Mouse (Mus musculus): ENCODE data around the gene Sprn.
A peak's percentile ranks its signal among the peaks of the same experiment; 100 is the strongest.
"Not testable (repeated sequence)": the region's sequence is repeated elsewhere in the genome, so short reads cannot be mapped to it uniquely, and the experiment has no call there.

Gene Sprn

GRCm38 (mm10) chr7:140141350-140141749 lies 13.3 kb downstream of the Sprn start:
- peak; percentile 72 for DNase-seq (ENCODE audit: low spot score)

GRCm38 (mm10) chr7:140138021-140138310 lies 16.7 kb downstream of the Sprn start:
- no peak for DNase-seq (ENCODE audit: low spot score)

GRCm38 (mm10) chr7:140137135-140138020 lies 17.3 kb downstream of the Sprn start, which contains the start of gene Mtg1:
Mtg1 (plus strand) TSS chr7:140137564.
- peak; percentile 98 for DNase-seq (ENCODE audit: low spot score)

GRCm38 (mm10) chr7:140135106-140135770 lies 19.4 kb downstream of the Sprn start:
- DNase-seq (ENCODE audit: low spot score) = no peak

- DNase-seq (ENCODE audit: low spot score) = not testable (repeated sequence)
Measured at GRCm38 (mm10) chr7:140134033-140134432, 20.6 kb downstream of the Sprn start.

GRCm38 (mm10) chr7:140132184-140132583 lies 22.5 kb downstream of the Sprn start:
- not testable (repeated sequence) for DNase-seq (ENCODE audit: low spot score)

GRCm38 (mm10) chr7:140127911-140128310 lies 26.8 kb downstream of the Sprn start:
- no peak for DNase-seq (ENCODE audit: low spot score)

- DNase-seq (ENCODE audit: low spot score) = no peak
Measured at GRCm38 (mm10) chr7:140126934-140127333, 27.7 kb downstream of the Sprn start.

- DNase-seq (ENCODE audit: low spot score) = no peak
Measured at GRCm38 (mm10) chr7:140126022-140126350, 28.7 kb downstream of the Sprn start.

- DNase-seq (ENCODE audit: low spot score) = peak; percentile 88
Measured at GRCm38 (mm10) chr7:140125278-140126021, 29.2 kb downstream of the Sprn start.

- DNase-seq (ENCODE audit: low spot score) = no peak
Measured at GRCm38 (mm10) chr7:140124382-140124781, 30.3 kb downstream of the Sprn start.

GRCm38 (mm10) chr7:140122765-140123164 lies 31.9 kb downstream of the Sprn start:
- no peak for DNase-seq (ENCODE audit: low spot score)

GRCm38 (mm10) chr7:140121338-140121910 lies 33.3 kb downstream of the Sprn start:
- no peak for DNase-seq (ENCODE audit: low spot score)

GRCm38 (mm10) chr7:140120484-140120883 lies 34.2 kb downstream of the Sprn start:
- no peak for DNase-seq (ENCODE audit: low spot score)

GRCm38 (mm10) chr7:140116329-140117054 lies 38.2 kb downstream of the Sprn start, which contains the start of gene Echs1:
Echs1 (minus strand) TSS chr7:140116476.
- peak; percentile 91 for DNase-seq (ENCODE audit: low spot score)

GRCm38 (mm10) chr7:140115583-140116328 lies 38.9 kb downstream of the Sprn start, which contains the start of gene Paox:
Paox (plus strand) TSS chr7:140115799.
- DNase-seq (ENCODE audit: low spot score) = peak; percentile 73

- DNase-seq (ENCODE audit: low spot score) = no peak
Measured at GRCm38 (mm10) chr7:140111943-140112342, 42.7 kb downstream of the Sprn start.

GRCm38 (mm10) chr7:140104009-140104408 lies 50.7 kb downstream of the Sprn start:
- DNase-seq (ENCODE audit: low spot score) = no peak

- peak; percentile 84 for DNase-seq (ENCODE audit: low spot score)
Measured at GRCm38 (mm10) chr7:140101993-140102860, 52.5 kb downstream of the Sprn start, which contains the start of gene Fuom. Fuom (minus strand) TSS chr7:140102441.

GRCm38 (mm10) chr7:140101498-140101897 lies 53.2 kb downstream of the Sprn start:
- no peak for DNase-seq (ENCODE audit: low spot score)

Measured in layer of hippocampus, adult 11-12 months (tissue).